Mouse (Mus musculus) B cell, adult 67 days (primary cell): ENCODE measurements around the gene A630073D07Rik. TPM values are rescaled to one million over a fixed set of nuclear protein-coding genes. Genes with fewer than 3 reads are reported as not detected.

Source experiments
- total RNA-seq, 2 experiments: library from RNA; stranded (reverse); gene quantifications; 4 replicates each; pipeline ENCODE4 v1.2.4; 2023

A630073D07Rik gene
- not detected for total RNA-seq

GRCm38 (mm10) chr6:132651426-132651825 is at the start of gene A630073D07Rik:
Gene A630073D07Rik, minus strand, starts transcription at chr6:132651526.

GRCm38 (mm10) chr6:132700907-132701306 is 49.6 kb upstream of the A630073D07Rik start, which contains the start of gene Tas2r121:
Gene Tas2r121, minus strand, starts transcription at chr6:132701007.

GRCm38 (mm10) chr6:132656653-132657052 is 5.3 kb upstream of the A630073D07Rik start, which contains the start of gene Tas2r120:
Gene Tas2r120, plus strand, starts transcription at chr6:132656953.

GRCm38 (mm10) chr6:132595613-132596012 is 55.7 kb downstream of the A630073D07Rik start, which contains the start of gene Prp2:
Gene Prp2, plus strand, starts transcription at chr6:132595913.

Other genes with a start within 250 kb of the A630073D07Rik start
- not detected for gene Prh1, start 81.7 kb downstream of the A630073D07Rik start, total RNA-seq
- gene Prp2, start 55.6 kb downstream of the A630073D07Rik start, total RNA-seq = not detected
- not detected for gene Tas2r120, start 5.4 kb upstream of the A630073D07Rik start, total RNA-seq
- gene Tas2r121, start 49.5 kb upstream of the A630073D07Rik start, total RNA-seq = not detected
- gene Tas2r122, start 60.4 kb upstream of the A630073D07Rik start, total RNA-seq = not detected
- not detected for gene Tas2r115, start 86.5 kb upstream of the A630073D07Rik start, total RNA-seq
- not detected for gene Tas2r124, start 103.2 kb upstream of the A630073D07Rik start, total RNA-seq
- gene Tas2r102, start 110.6 kb upstream of the A630073D07Rik start, total RNA-seq = not detected
- not detected for gene Tas2r136, start 126.6 kb upstream of the A630073D07Rik start, total RNA-seq
- gene Tas2r117, start 151.3 kb upstream of the A630073D07Rik start, total RNA-seq = not detected
- not detected for gene Tas2r123, start 195.6 kb upstream of the A630073D07Rik start, total RNA-seq
- gene Tas2r116, start 203.9 kb upstream of the A630073D07Rik start, total RNA-seq = not detected
- not detected for gene Tas2r110, start 216.5 kb upstream of the A630073D07Rik start, total RNA-seq
- gene Tas2r113, start 241.5 kb upstream of the A630073D07Rik start, total RNA-seq = not detected